Mouse (Mus musculus) stomach, embryonic 16.5 days (tissue): ENCODE measurements at regions not wholly inside any gene's neighbourhood (a gene's known extent, or its start where the extent isn't known, plus 50 kb on each side); places are given as distances from the start of the nearest gene placed in this dataset.

Experiments
- ATAC-seq: fragments of 200-750 bp; cut with Nextera tagmentation; 2 replicates; pipeline ENCODE4 v1.8.0; 2017; ENCODE audit warnings: moderate number of reproducible peaks, moderate TSS enrichment; ENCODE audit not compliant: insufficient read depth, low FRiP score
- H3K27ac ChIP-seq: fragments of 300-500 bp; sonication (generic); 2 replicates; pipeline ENCODE4 v1.5.1; 2014; ENCODE audit warnings: low read length
- H3K27me3 ChIP-seq: fragments of 300-500 bp; sonication (generic); 2 replicates; pipeline ENCODE4 v1.6.1; 2014; ENCODE audit warnings: low read length, control low read depth, mixed read lengths; ENCODE audit not compliant: control insufficient read depth, insufficient read depth
- H3K36me3 ChIP-seq: fragments of 300-500 bp; sonication (generic); 2 replicates; pipeline ENCODE4 v1.6.1; 2014; ENCODE audit warnings: low read length; ENCODE audit not compliant: control insufficient read depth, insufficient read depth
- H3K4me1 ChIP-seq: fragments of 300-500 bp; sonication (generic); 2 replicates; pipeline ENCODE4 v1.6.1; 2014; ENCODE audit warnings: low read length, control low read depth, mixed read lengths; ENCODE audit not compliant: control insufficient read depth, insufficient read depth
- H3K4me2 ChIP-seq: fragments of 300-500 bp; sonication (generic); 2 replicates; pipeline ENCODE4 v1.6.1; 2014; ENCODE audit warnings: low read depth, low read length, mixed read lengths
- H3K4me3 ChIP-seq: fragments of 300-500 bp; sonication (generic); replicated peaks from 2 replicates; pipeline ENCODE4 v1.5.1; 2014; ENCODE audit warnings: mild to moderate bottlenecking, low read length
- H3K9ac ChIP-seq: fragments of 300-500 bp; sonication (generic); 2 replicates; pipeline ENCODE4 v1.6.1; 2014; ENCODE audit warnings: low read length
- H3K9me3 ChIP-seq: fragments of 300-500 bp; sonication (generic); replicated peaks from 2 replicates; pipeline ENCODE4 v1.6.1; 2016; ENCODE audit warnings: low read length, control low read depth; ENCODE audit not compliant: control insufficient read depth
- WGBS: fragments of 180-500 bp; shearing (Covaris S2); extraction: QIAGEN DNeasy Blood & Tissue Kit; methylation state at CpG from one replicate; pipeline ENCODE4 v1.1.7; 2014; 5-methylcytosine and 5-hydroxymethylcytosine counted together

GRCm38 (mm10) chr15:49043035-49043434 is 4841.7 kb upstream of the Gm7489 start:
- Histone ChIP-seq H3K4me2 (no peak overlapping the region), H3K36me3 (no peaks in the 10 kb centered on the region), H3K9ac (no peak overlapping the region), H3K4me1 (no peaks in the 10 kb centered on the region), H3K27me3 (no peaks in the 10 kb centered on the region), H3K27ac (no peak overlapping the region), H3K9me3 (no peaks in the 10 kb centered on the region), H3K4me3 (no peak overlapping the region)
- WGBS: 51% methylated on average over 2 of the region's 2 CpGs
- no peak for ATAC-seq

DNA sequence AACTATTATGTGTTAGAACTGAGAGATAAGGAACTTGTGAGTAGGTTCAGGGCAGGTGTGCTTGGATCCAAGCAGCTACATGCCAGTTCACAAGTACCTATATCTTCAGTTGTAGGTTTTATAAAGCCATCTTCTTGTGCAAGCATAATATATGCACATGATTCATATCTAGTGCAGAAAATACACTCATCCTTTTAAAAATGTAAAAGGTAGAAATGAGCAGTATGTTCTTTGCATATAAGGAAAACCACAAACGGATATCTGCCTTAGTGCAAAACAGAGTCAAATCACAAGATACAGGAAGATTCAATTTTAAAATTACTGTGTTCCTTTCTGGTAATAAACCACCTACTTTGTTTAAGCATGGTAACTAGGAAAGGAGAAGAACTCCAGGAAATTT is 4819.6 kb upstream of the Gm7489 start:
- WGBS: 63% methylated on average over 1 of the region's 1 CpGs
- Histone ChIP-seq H3K4me1 (no peaks in the 10 kb centered on the region), H3K36me3 (no peaks in the 10 kb centered on the region), H3K27me3 (no peaks in the 10 kb centered on the region), H3K9me3 (no peaks in the 10 kb centered on the region), H3K4me2 (no peak overlapping the region), H3K4me3 (no peak overlapping the region), H3K9ac (no peak overlapping the region), H3K27ac (no peak overlapping the region)
- no peak for ATAC-seq

DNA sequence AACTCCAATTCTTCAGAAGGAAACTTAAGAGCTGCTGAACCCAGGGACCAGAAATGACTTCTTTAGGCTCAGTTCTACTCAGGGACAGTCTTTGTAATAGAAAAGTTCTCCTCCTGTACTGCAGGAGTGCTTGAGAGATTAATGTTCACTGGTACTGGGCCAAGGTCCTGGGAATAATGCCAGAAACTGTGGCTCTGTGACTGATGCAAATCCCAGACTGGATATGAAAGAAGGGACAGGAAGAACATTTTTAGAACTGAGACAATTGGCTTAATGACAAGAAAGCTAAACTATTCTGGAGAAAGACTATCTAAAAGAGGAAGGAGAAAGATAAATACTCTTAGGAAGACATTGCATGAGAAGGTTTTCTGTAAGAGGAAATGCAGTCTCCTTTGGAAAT is 4818.8 kb upstream of the Gm7489 start:
- Histone ChIP-seq H3K9me3 (no peaks in the 10 kb centered on the region), H3K27me3 (no peaks in the 10 kb centered on the region), H3K4me3 (no peak overlapping the region), H3K4me2 (no peak overlapping the region), H3K27ac (no peak overlapping the region), H3K4me1 (no peaks in the 10 kb centered on the region), H3K9ac (no peak overlapping the region), H3K36me3 (no peaks in the 10 kb centered on the region)
- ATAC-seq: peak; percentile 82

DNA sequence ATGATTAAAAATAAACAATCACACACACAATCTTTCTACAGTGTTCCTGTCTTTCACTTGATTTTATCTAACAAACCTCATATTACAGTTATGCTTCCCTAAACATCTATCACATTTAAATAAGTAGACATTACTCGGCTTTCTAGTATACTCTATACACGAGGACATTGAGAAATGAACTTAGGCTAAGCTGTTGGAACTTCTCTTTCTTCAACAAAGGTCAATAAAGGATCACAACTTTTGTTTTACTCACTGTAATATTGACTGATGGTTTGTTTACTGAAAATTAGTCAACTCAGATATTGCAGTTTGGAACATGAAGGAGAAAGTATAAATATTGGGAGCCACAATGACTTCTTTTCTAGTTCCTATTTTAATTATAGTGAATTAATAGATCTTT is 4818.3 kb upstream of the Gm7489 start:
- Histone ChIP-seq H3K9ac (no peak overlapping the region), H3K27ac (no peak overlapping the region), H3K36me3 (no peaks in the 10 kb centered on the region), H3K4me1 (no peaks in the 10 kb centered on the region), H3K4me2 (no peak overlapping the region), H3K4me3 (no peak overlapping the region), H3K27me3 (no peaks in the 10 kb centered on the region), H3K9me3 (no peaks in the 10 kb centered on the region)
- WGBS: 30% methylated on average over 2 of the region's 2 CpGs
- ATAC-seq: no peak
